Mouse (Mus musculus): ENCODE data around the gene P2rx5.

The P2rx5 gene

GRCm38 (mm10) chr11:73176186-73176585, 16.0 kb downstream of the P2rx5 start:
- no peak for DNase-seq (ENCODE audit: low spot score)

GRCm38 (mm10) chr11:73176608-73177508, 16.6 kb downstream of the P2rx5 start, which contains the start of the genes Emc6 and Tax1bp3:
Emc6 (minus strand) TSS chr11:73177037.
Tax1bp3 (plus strand) TSS chr11:73177083.
- peak; percentile 96 for DNase-seq (ENCODE audit: low spot score)

- DNase-seq (ENCODE audit: low spot score) = peak; percentile 73
These were observed 17.3 kb downstream of the P2rx5 start for GRCm38 (mm10) chr11:73177509-73177875.

GRCm38 (mm10) chr11:73177895-73178294, 17.7 kb downstream of the P2rx5 start:
- DNase-seq (ENCODE audit: low spot score) = no peak

- DNase-seq (ENCODE audit: low spot score) = no peak
These were observed 25.8 kb downstream of the P2rx5 start for GRCm38 (mm10) chr11:73185872-73186615.

GRCm38 (mm10) chr11:73187231-73187630, 27.0 kb downstream of the P2rx5 start:
- no peak for DNase-seq (ENCODE audit: low spot score)

GRCm38 (mm10) chr11:73193047-73193446, 32.8 kb downstream of the P2rx5 start:
- DNase-seq (ENCODE audit: low spot score) = no peak

GRCm38 (mm10) chr11:73194444-73194843, 34.2 kb downstream of the P2rx5 start:
- no peak for DNase-seq (ENCODE audit: low spot score)

- no peak for DNase-seq (ENCODE audit: low spot score)
These were observed 38.0 kb downstream of the P2rx5 start for GRCm38 (mm10) chr11:73198190-73198589.

GRCm38 (mm10) chr11:73198603-73199229, 38.5 kb downstream of the P2rx5 start, which contains the start of gene Ctns:
Ctns (minus strand) TSS chr11:73199042.
- no peak for DNase-seq (ENCODE audit: low spot score)

- DNase-seq (ENCODE audit: low spot score) = peak; percentile 90
These were observed 39.0 kb downstream of the P2rx5 start, which contains the start of gene Shpk for GRCm38 (mm10) chr11:73199230-73199712. Shpk (plus strand) TSS chr11:73199460.

GRCm38 (mm10) chr11:73199879-73200278, 39.7 kb downstream of the P2rx5 start:
- DNase-seq (ENCODE audit: low spot score) = no peak

- no peak for DNase-seq (ENCODE audit: low spot score)
These were observed 40.8 kb downstream of the P2rx5 start for GRCm38 (mm10) chr11:73201021-73201420.

GRCm38 (mm10) chr11:73201597-73201996, 41.4 kb downstream of the P2rx5 start:
- no peak for DNase-seq (ENCODE audit: low spot score)

GRCm38 (mm10) chr11:73203895-73204294, 43.7 kb downstream of the P2rx5 start:
- no peak for DNase-seq (ENCODE audit: low spot score)

GRCm38 (mm10) chr11:73205194-73205593, 45.0 kb downstream of the P2rx5 start:
- DNase-seq (ENCODE audit: low spot score) = no peak

- DNase-seq (ENCODE audit: low spot score) = no peak
These were observed 47.4 kb downstream of the P2rx5 start for GRCm38 (mm10) chr11:73207621-73208020.

GRCm38 (mm10) chr11:73213956-73214355, 53.7 kb downstream of the P2rx5 start:
- no peak for DNase-seq (ENCODE audit: low spot score)

GRCm38 (mm10) chr11:73219671-73220070, 59.5 kb downstream of the P2rx5 start:
- no peak for DNase-seq (ENCODE audit: low spot score)

- no peak for DNase-seq (ENCODE audit: low spot score)
These were observed 60.4 kb downstream of the P2rx5 start for GRCm38 (mm10) chr11:73220651-73221050.

Data from ovary, postnatal 36 days (tissue).